Mouse (Mus musculus) ES-Bruce4 (cell line): ENCODE data around the gene Tubgcp2. TPM values are rescaled to one million over a fixed set of nuclear protein-coding genes. Genes with fewer than 3 reads are reported as not detected.

Experiments used
- H3K27ac ChIP-seq: 2 replicates; pipeline ENCODE4 v1.5.1; 2012; ENCODE audit warnings: low read length, inconsistent platforms; ENCODE audit not compliant: insufficient read depth
- H3K27me3 ChIP-seq: 2 replicates; pipeline ENCODE4 v1.6.1; 2012; ENCODE audit warnings: mild to moderate bottlenecking, low read length, inconsistent platforms; ENCODE audit not compliant: control insufficient read depth, poor library complexity, insufficient read depth, severe bottlenecking
- H3K36me3 ChIP-seq: 2 replicates; pipeline ENCODE4 v1.6.1; 2012; ENCODE audit warnings: inconsistent platforms, mild to moderate bottlenecking, low read length, moderate library complexity; ENCODE audit not compliant: control insufficient read depth, poor library complexity, insufficient read depth, severe bottlenecking
- H3K4me1 ChIP-seq: one replicate; pipeline ENCODE4 v1.8.1; 2011; ENCODE audit warnings: low read length; ENCODE audit not compliant: control insufficient read depth, insufficient read depth
- H3K4me3 ChIP-seq: 2 replicates; pipeline ENCODE4 v1.5.1; 2011; ENCODE audit warnings: low read depth, mild to moderate bottlenecking, low read length
- H3K9ac ChIP-seq: 2 replicates; pipeline ENCODE4 v1.6.1; 2012; ENCODE audit warnings: low read depth, mild to moderate bottlenecking, inconsistent platforms; ENCODE audit not compliant: poor library complexity, severe bottlenecking
- H3K9me3 ChIP-seq: replicated peaks from 2 replicates; pipeline ENCODE4 v1.6.1; 2012; ENCODE audit warnings: mild to moderate bottlenecking, low read length, inconsistent platforms; ENCODE audit not compliant: control insufficient read depth, poor library complexity, insufficient read depth, severe bottlenecking
- CTCF ChIP-seq: IDR thresholded peaks from one replicate; pipeline ENCODE4 v1.8.1; 2011; ENCODE audit warnings: low read depth, low read length
- EP300 ChIP-seq: IDR thresholded peaks from 2 replicates; pipeline ENCODE4 v1.6.1; 2011; ENCODE audit warnings: low read depth, low read length; ENCODE audit not compliant: insufficient read depth
- POLR2A ChIP-seq: IDR thresholded peaks from one replicate; pipeline ENCODE4 v1.8.1; 2011; ENCODE audit warnings: low read length; ENCODE audit not compliant: insufficient read depth
- polyA plus RNA-seq: library from polyadenylated mRNA; stranded (reverse); fragments of >200 nt; gene quantifications from 2 replicates; pipeline ENCODE4 v1.2.4, GENCODE M21; 2011; ENCODE audit warnings: low read depth; ENCODE audit not compliant: missing spikeins, insufficient read depth, insufficient read length

Tubgcp2 gene
- polyA plus RNA-seq, 1 experiment, result 38.3 TPM

- Histone ChIP-seq H3K9me3 (no peaks in the 10 kb centered on the region), H3K4me3 (no peak overlapping the region), H3K36me3 (no peaks in the 10 kb centered on the region), H3K9ac (no peak overlapping the region), H3K27ac (no peak overlapping the region), H3K27me3 (no peaks in the 10 kb centered on the region), H3K4me1 (peaks cover under 1% of the 10 kb centered on the region)
- no peak for TF ChIP-seq POLR2A
- no peak for TF ChIP-seq CTCF
- no peak for TF ChIP-seq EP300
Observed at GRCm38 (mm10) chr7:139967175-139967574, 69.3 kb downstream of the Tubgcp2 start.

GRCm38 (mm10) chr7:139963814-139964213 lies 72.7 kb downstream of the Tubgcp2 start:
- Histone ChIP-seq H3K9ac (no peak overlapping the region), H3K4me3 (no peak overlapping the region), H3K27ac (no peak overlapping the region), H3K9me3 (no peaks in the 10 kb centered on the region), H3K27me3 (no peaks in the 10 kb centered on the region), H3K4me1 (no peaks in the 10 kb centered on the region), H3K36me3 (no peaks in the 10 kb centered on the region)
- TF ChIP-seq EP300, result no peak
- TF ChIP-seq POLR2A, result no peak
- TF ChIP-seq CTCF, result no peak

- H3K27me3 ChIP-seq, result no peaks in the 10 kb centered on the region
- no peak for TF ChIP-seq EP300
- no peak overlapping the region for H3K4me3 ChIP-seq
- no peaks in the 10 kb centered on the region for H3K36me3 ChIP-seq
- no peak overlapping the region for H3K27ac ChIP-seq
- no peaks in the 10 kb centered on the region for H3K4me1 ChIP-seq
- H3K9ac ChIP-seq, result no peak overlapping the region
- no peaks in the 10 kb centered on the region for H3K9me3 ChIP-seq
Observed at GRCm38 (mm10) chr7:139961141-139961540, 75.3 kb downstream of the Tubgcp2 start.

DNA sequence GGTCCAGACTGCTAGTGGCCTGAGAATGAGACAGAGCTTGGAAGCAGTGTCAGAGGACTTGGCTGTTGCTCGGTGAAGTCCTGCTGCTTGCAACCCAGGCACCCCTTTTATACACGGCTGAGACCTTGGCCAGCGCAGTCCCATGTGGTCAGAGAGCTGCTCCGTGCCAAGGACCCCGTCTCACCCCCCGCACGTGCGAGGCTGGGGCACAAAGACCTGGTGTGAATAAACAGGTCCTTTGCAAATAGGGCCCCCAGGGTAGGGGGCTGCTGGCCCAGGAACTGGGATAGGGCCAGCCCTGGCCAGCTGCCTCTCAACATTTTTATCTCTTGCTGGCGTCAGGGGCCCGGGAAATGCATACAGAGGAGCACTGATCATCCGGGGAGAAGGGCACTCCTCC lies 78.5 kb downstream of the Tubgcp2 start:
- H3K27me3 ChIP-seq, result no peaks in the 10 kb centered on the region
- no peak overlapping the region for H3K4me3 ChIP-seq
- no peak overlapping the region for H3K27ac ChIP-seq
- no peaks in the 10 kb centered on the region for H3K4me1 ChIP-seq
- no peak overlapping the region for H3K9ac ChIP-seq
- H3K36me3 ChIP-seq, result no peaks in the 10 kb centered on the region; the same call in 1 of the 2 replicates
- TF ChIP-seq EP300 (no peak), CTCF (no peak), POLR2A (no peak)
- H3K9me3 ChIP-seq, result no peaks in the 10 kb centered on the region

DNA sequence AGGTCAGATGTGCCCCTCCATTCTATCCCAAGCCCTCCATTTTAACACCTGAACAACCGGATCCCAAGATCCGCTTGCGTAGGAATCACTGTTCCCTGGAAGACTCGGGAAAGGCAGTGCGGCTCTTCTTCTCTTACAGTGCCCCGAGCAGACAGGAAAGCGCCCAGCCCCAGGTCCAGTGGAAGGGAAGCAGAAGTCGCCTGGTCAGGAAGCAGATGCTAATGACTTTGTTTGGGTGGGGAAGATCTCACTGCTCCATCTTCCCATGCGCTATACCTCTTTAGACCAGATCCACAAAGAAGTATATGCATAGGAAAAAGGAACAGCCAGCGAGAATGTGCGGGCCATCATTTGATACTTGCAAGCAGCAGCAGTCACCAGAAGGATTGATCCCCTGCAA lies 79.0 kb downstream of the Tubgcp2 start:
- Histone ChIP-seq H3K27ac (no peak overlapping the region), H3K36me3 (no peaks in the 10 kb centered on the region; the same call in 1 of the 2 replicates), H3K4me1 (no peaks in the 10 kb centered on the region), H3K4me3 (no peak overlapping the region), H3K9me3 (no peaks in the 10 kb centered on the region), H3K9ac (no peak overlapping the region), H3K27me3 (no peaks in the 10 kb centered on the region)
- TF ChIP-seq CTCF (no peak), EP300 (no peak), POLR2A (no peak)

GRCm38 (mm10) chr7:139956658-139957057 lies 79.8 kb downstream of the Tubgcp2 start:
- H3K27ac ChIP-seq, result no peak overlapping the region
- no peak overlapping the region for H3K9ac ChIP-seq
- H3K9me3 ChIP-seq, result no peaks in the 10 kb centered on the region
- no peak overlapping the region for H3K4me3 ChIP-seq
- no peaks in the 10 kb centered on the region; the same call in 1 of the 2 replicates for H3K36me3 ChIP-seq
- no peaks in the 10 kb centered on the region for H3K4me1 ChIP-seq
- TF ChIP-seq POLR2A (no peak), CTCF (no peak), EP300 (no peak)
- H3K27me3 ChIP-seq, result no peaks in the 10 kb centered on the region
